Mouse (Mus musculus): Measurements from ENCODE around the gene Rnf216. TPM values are rescaled to one million over a fixed set of nuclear protein-coding genes. Genes with fewer than 3 reads are reported as not detected.

Gene Rnf216
- polyA plus RNA-seq, 1 experiment from 2014 or later: 14.6 TPM

GRCm38 (mm10) chr5:142949580-142949979 is 163.2 kb downstream of the Rnf216 start:
- ATAC-seq (ENCODE audit: low read depth): no peak
- Histone ChIP-seq H3K4me3 (ENCODE audit: low read depth, low read length) (no peak overlapping the region), H3K4me2 (ENCODE audit: low read depth, low read length) (no peak overlapping the region), H3K9me3 (replicated peaks; ENCODE audit: control insufficient read depth, low read length) (no peaks in the 10 kb centered on the region), H3K9ac (ENCODE audit: low read depth, low read length) (no peak overlapping the region), H3K27me3 (ENCODE audit: control insufficient read depth, insufficient read depth, low read depth, low read length) (no peaks in the 10 kb centered on the region), H3K27ac (ENCODE audit: low read length) (no peak overlapping the region), H3K36me3 (ENCODE audit: control insufficient read depth, insufficient read depth) (no peaks in the 10 kb centered on the region), H3K4me1 (ENCODE audit: control insufficient read depth, low read depth, low read length) (no peaks in the 10 kb centered on the region)
- WGBS (ENCODE audit: insufficient replicate concordance): 39% methylated on average over 6 of the region's 6 CpGs

- Histone ChIP-seq H3K27ac (ENCODE audit: low read length) (no peak overlapping the region), H3K4me3 (ENCODE audit: low read depth, low read length) (no peak overlapping the region), H3K9me3 (replicated peaks; ENCODE audit: control insufficient read depth, low read length) (no peaks in the 10 kb centered on the region), H3K27me3 (ENCODE audit: control insufficient read depth, insufficient read depth, low read depth, low read length) (no peaks in the 10 kb centered on the region), H3K36me3 (ENCODE audit: control insufficient read depth, insufficient read depth) (no peaks in the 10 kb centered on the region), H3K4me1 (ENCODE audit: control insufficient read depth, low read depth, low read length) (no peaks in the 10 kb centered on the region), H3K4me2 (ENCODE audit: low read depth, low read length) (no peak overlapping the region), H3K9ac (ENCODE audit: low read depth, low read length) (no peak overlapping the region)
- ATAC-seq (ENCODE audit: low read depth): peak; percentile 82
- WGBS (ENCODE audit: insufficient replicate concordance): 57% methylated on average over 7 of the region's 7 CpGs
Measured at GRCm38 (mm10) chr5:142947460-142947859, 165.3 kb downstream of the Rnf216 start.

GRCm38 (mm10) chr5:142944979-142945682 is 167.7 kb downstream of the Rnf216 start:
- Histone ChIP-seq H3K36me3 (ENCODE audit: control insufficient read depth, insufficient read depth) (no peaks in the 10 kb centered on the region), H3K9ac (ENCODE audit: low read depth, low read length) (no peak overlapping the region), H3K27me3 (ENCODE audit: control insufficient read depth, insufficient read depth, low read depth, low read length) (no peaks in the 10 kb centered on the region), H3K4me2 (ENCODE audit: low read depth, low read length) (no peak overlapping the region), H3K4me1 (ENCODE audit: control insufficient read depth, low read depth, low read length) (no peaks in the 10 kb centered on the region), H3K9me3 (replicated peaks; ENCODE audit: control insufficient read depth, low read length) (no peaks in the 10 kb centered on the region), H3K27ac (ENCODE audit: low read length) (no peak overlapping the region), H3K4me3 (ENCODE audit: low read depth, low read length) (no peak overlapping the region)
- WGBS (ENCODE audit: insufficient replicate concordance): 56% methylated on average over 8 of the region's 8 CpGs
- peak; percentile 27; the same call in 1 of the 2 replicates for ATAC-seq (ENCODE audit: low read depth)

Small RNA genes lying within 50 kb of the gene (microRNA-seq; reads per million reads assigned to microRNA genes)
- gene Gm44405: not detected

Other genes with a start within 250 kb of the Rnf216 start
- 2.7 TPM in 2 replicates for gene Fbxl18, start 217.6 kb downstream of the Rnf216 start, polyA plus RNA-seq (2015; fragmentation: Nextera tagmentation; extraction: Ambion mirVana)
- 6,197 and 6,568 TPM in 2 replicates for gene Actb, start 206.2 kb downstream of the Rnf216 start, polyA plus RNA-seq (2015; fragmentation: Nextera tagmentation; extraction: Ambion mirVana)
- gene Fscn1, start 152.7 kb downstream of the Rnf216 start, polyA plus RNA-seq (2015; fragmentation: Nextera tagmentation; extraction: Ambion mirVana): 19.6 and 20.4 TPM in 2 replicates
- not detected in 2 replicates for gene Olfr718-ps1, start 34.6 kb upstream of the Rnf216 start, polyA plus RNA-seq (2015; fragmentation: Nextera tagmentation; extraction: Ambion mirVana)
- gene Rbak, start 67.8 kb upstream of the Rnf216 start, polyA plus RNA-seq (2015; fragmentation: Nextera tagmentation; extraction: Ambion mirVana): 1.4 and 1.5 TPM in 2 replicates
- gene Spdye4b, start 68.0 kb upstream of the Rnf216 start, polyA plus RNA-seq (2015; fragmentation: Nextera tagmentation; extraction: Ambion mirVana): not detected in 2 replicates
- gene Spdye4a, start 113.9 kb upstream of the Rnf216 start, polyA plus RNA-seq (2015; fragmentation: Nextera tagmentation; extraction: Ambion mirVana): not detected in 2 replicates
- gene Zfp12, start 122.2 kb upstream of the Rnf216 start, polyA plus RNA-seq (2015; fragmentation: Nextera tagmentation; extraction: Ambion mirVana): 2.0 and 2.1 TPM in 2 replicates
- 0.12 and 0.26 TPM in 2 replicates for gene Zfp316, start 157.0 kb upstream of the Rnf216 start, polyA plus RNA-seq (2015; fragmentation: Nextera tagmentation; extraction: Ambion mirVana)
- not detected in 2 replicates for gene Zfp853, start 180.6 kb upstream of the Rnf216 start, polyA plus RNA-seq (2015; fragmentation: Nextera tagmentation; extraction: Ambion mirVana)
- gene E130309D02Rik, start 202.4 kb upstream of the Rnf216 start, polyA plus RNA-seq (2015; fragmentation: Nextera tagmentation; extraction: Ambion mirVana): 16.6 and 16.8 TPM in 2 replicates
- gene Zdhhc4, start 216.3 kb upstream of the Rnf216 start, polyA plus RNA-seq (2015; fragmentation: Nextera tagmentation; extraction: Ambion mirVana): 23.9 and 25.5 TPM in 2 replicates
- gene Grid2ip, start 244.3 kb upstream of the Rnf216 start, polyA plus RNA-seq (2015; fragmentation: Nextera tagmentation; extraction: Ambion mirVana): not detected in 2 replicates

All from liver, embryonic 16.5 days (tissue).